ENCODE assay signal across 8 mouse cellular contexts in genomic region chr11:3773782-3774462, GRCm38 (mm10).
A peak's percentile ranks its signal among the peaks of the same experiment; 100 is the strongest.
DNase-seq lines count a peak whose midpoint lies in the region; ATAC-seq and TF ChIP-seq lines count a peak whose summit lies in the region.

No protein-coding gene starts in this region.

- no peak overlapping the region for H3K9ac ChIP-seq in heart, embryonic 11.5 days (ENCODE audit: low read depth, low read length)
- H3K9ac ChIP-seq in embryonic facial prominence, embryonic 15.5 days: no peak overlapping the region
- no peak overlapping the region for H3K9ac ChIP-seq in limb, embryonic 14.5 days (ENCODE audit: low read depth, low read length, severe bottlenecking)

- H3ac ChIP-seq in C2C12 (ENCODE audit: control insufficient read depth, insufficient read length, low read depth): peak overlapping the region; percentile 6

- H3K27me3 ChIP-seq in heart, embryonic 11.5 days (ENCODE audit: control insufficient read depth, insufficient read depth, low read length): peaks cover 48% of the 10 kb centered on the region
- H3K27me3 ChIP-seq in C2C12 (ENCODE audit: control insufficient read depth, insufficient read depth, insufficient read length): peaks cover 36% of the 10 kb centered on the region
- H3K27me3 ChIP-seq in embryonic facial prominence, embryonic 15.5 days: peaks cover 41% of the 10 kb centered on the region
- peaks cover 34% of the 10 kb centered on the region for H3K27me3 ChIP-seq in limb, embryonic 14.5 days (ENCODE audit: control insufficient read depth, insufficient read depth, low read length)

- DNase-seq in heart, postnatal 36 days: no peak
- no peak for DNase-seq in limb, embryonic 14.5 days (ENCODE audit: low spot score)
- no peak for DNase-seq in adipocyte (ENCODE audit: low spot score)
- DNase-seq in adrenal gland, postnatal 14 days: no peak
- DNase-seq in thymus, postnatal 25 days: no peak

- no peaks in the 10 kb centered on the region for H3K79me3 ChIP-seq in C2C12 (ENCODE audit: low read depth)

- 48% methylated on average over 6 of the region's 6 CpGs for WGBS in heart, embryonic 11.5 days (ENCODE audit: insufficient replicate concordance)
- WGBS in embryonic facial prominence, embryonic 15.5 days: 34% methylated on average over 6 of the region's 6 CpGs
- 39% methylated on average over 5 of the region's 6 CpGs for WGBS in limb, embryonic 14.5 days

- H3K4me3 ChIP-seq in heart, embryonic 11.5 days (ENCODE audit: low read depth, low read length): peak overlapping the region; percentile 26
- H3K4me3 ChIP-seq in C2C12 (ENCODE audit: insufficient read depth, poor library complexity, severe bottlenecking): no peak overlapping the region
- peak overlapping the region; percentile 26 for H3K4me3 ChIP-seq in embryonic facial prominence, embryonic 15.5 days (replicated peaks)
- peak overlapping the region; percentile 25 for H3K4me3 ChIP-seq in limb, embryonic 14.5 days (replicated peaks; ENCODE audit: low read length)

- no peaks in the 10 kb centered on the region for H3K9me3 ChIP-seq in heart, embryonic 11.5 days (replicated peaks; ENCODE audit: control insufficient read depth, low read length)
- H3K9me3 ChIP-seq in embryonic facial prominence, embryonic 15.5 days (replicated peaks): no peaks in the 10 kb centered on the region
- no peaks in the 10 kb centered on the region for H3K9me3 ChIP-seq in limb, embryonic 14.5 days (ENCODE audit: control insufficient read depth, low read length)

- H3K36me3 ChIP-seq in heart, embryonic 11.5 days (ENCODE audit: control insufficient read depth, insufficient read depth, low read length): no peaks in the 10 kb centered on the region
- no peaks in the 10 kb centered on the region for H3K36me3 ChIP-seq in C2C12 (ENCODE audit: control insufficient read depth, insufficient read depth)
- H3K36me3 ChIP-seq in embryonic facial prominence, embryonic 15.5 days: no peaks in the 10 kb centered on the region
- H3K36me3 ChIP-seq in limb, embryonic 14.5 days (ENCODE audit: control insufficient read depth, insufficient read depth, low read length): no peaks in the 10 kb centered on the region

- no peak for TF ChIP-seq CTCF in C2C12 (IDR thresholded peaks at IDR 0.05; ENCODE audit: control insufficient read depth, insufficient read depth, insufficient read length)

- intact Hi-C loops in heart, postnatal 36 days (cut with DNase I): no loop called here

- H3K4me1 ChIP-seq in heart, embryonic 11.5 days (ENCODE audit: control insufficient read depth, insufficient read depth, low read length): peaks cover 6% of the 10 kb centered on the region; the same call in 1 of the 2 replicates
- peaks cover 10% of the 10 kb centered on the region for H3K4me1 ChIP-seq in embryonic facial prominence, embryonic 15.5 days
- H3K4me1 ChIP-seq in limb, embryonic 14.5 days (ENCODE audit: control insufficient read depth, insufficient read depth, low read length): 0 out of 2 replicates have a peak, but pooled peaks cover 3% of the 10 kb centered on the region

- H3K79me2 ChIP-seq in C2C12 (ENCODE audit: control insufficient read depth, insufficient read depth): no peaks in the 10 kb centered on the region

- peak overlapping the region; percentile 59 for H3K4me2 ChIP-seq in heart, embryonic 11.5 days
- H3K4me2 ChIP-seq in embryonic facial prominence, embryonic 15.5 days (replicated peaks): peak overlapping the region; percentile 48
- peak overlapping the region; percentile 47 for H3K4me2 ChIP-seq in limb, embryonic 14.5 days (replicated peaks; ENCODE audit: low read depth, low read length, severe bottlenecking)

- no peak for TF ChIP-seq POLR2A in limb, embryonic 14.5 days (IDR thresholded peaks at IDR 0.05; ENCODE audit: borderline replicate concordance, extremely low read depth, insufficient read depth, insufficient read length)

- ATAC-seq in heart, embryonic 11.5 days (replicated peaks; ENCODE audit: insufficient number of reproducible peaks, low FRiP score, low TSS enrichment): no peak
- ATAC-seq in embryonic facial prominence, embryonic 15.5 days (ENCODE audit: insufficient number of reproducible peaks, low FRiP score, low TSS enrichment, low read depth): no peak
- ATAC-seq in limb, embryonic 14.5 days (ENCODE audit: low FRiP score, low read depth): no peak

- H3K27ac ChIP-seq in heart, embryonic 11.5 days (ENCODE audit: low read depth, low read length): no peak overlapping the region
- H3K27ac ChIP-seq in embryonic facial prominence, embryonic 15.5 days (replicated peaks): no peak overlapping the region
- no peak overlapping the region for H3K27ac ChIP-seq in limb, embryonic 14.5 days (replicated peaks; ENCODE audit: low read depth, low read length)

TF ChIP-seq in C2C12, 6 proteins besides CTCF, POLR2A, EP300 and RAD21:
- TF ChIP-seq FOSL1 (IDR thresholded peaks at IDR 0.05; ENCODE audit: insufficient read depth, low read length, poor library complexity, severe bottlenecking) (no peak), CEBPB (IDR thresholded peaks at IDR 0.05; ENCODE audit: low read depth) (no peak), USF1 (IDR thresholded peaks at IDR 0.05; ENCODE audit: low read depth) (no peak), MYOD1 (IDR thresholded peaks at IDR 0.05; ENCODE audit: control insufficient read depth, insufficient read length, low read depth) (no peak), MYOG (IDR thresholded peaks at IDR 0.05; ENCODE audit: control insufficient read depth, extremely low read depth, insufficient read length) (no peak), MAX (IDR thresholded peaks at IDR 0.05) (no peak)
TF ChIP-seq in C2C12: peak in this region for 0.
